In the genomic region with DNA sequence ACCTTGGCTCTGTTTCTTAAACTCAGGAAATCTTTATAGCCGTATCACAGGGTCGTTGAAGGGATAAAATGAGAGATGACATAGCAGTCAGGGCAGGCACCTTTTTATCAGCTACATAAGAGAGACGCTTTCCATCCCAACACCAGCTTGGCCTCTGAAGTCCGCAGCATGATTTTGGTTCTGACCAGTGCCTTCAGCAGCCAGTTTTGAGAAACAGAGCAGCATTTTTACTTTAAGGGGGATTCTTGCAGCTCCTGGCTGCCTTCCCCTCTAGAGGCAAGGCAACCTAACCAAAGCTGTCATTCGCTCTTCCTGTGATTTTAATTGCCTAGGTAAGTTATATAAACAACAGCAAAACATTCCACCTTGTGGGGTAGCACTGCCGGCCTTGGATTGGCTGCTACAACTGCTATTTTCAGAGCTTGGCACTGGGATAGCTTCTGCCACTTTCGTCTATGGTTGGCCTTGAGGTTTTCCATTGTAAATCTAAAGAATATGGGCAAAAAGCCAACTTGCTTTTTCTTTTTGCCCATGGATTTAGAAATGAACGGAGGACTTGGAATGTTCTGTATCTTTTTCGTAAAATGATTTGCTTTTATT, we compare ENCODE assay signal across 20 mouse cellular contexts.
DNase-seq lines count a peak whose midpoint lies in the region; ATAC-seq and TF ChIP-seq lines count a peak whose summit lies in the region.
"Had no signal": no experiment of that assay in that cellular context is flagged by ENCODE, and none has a peak within 500 bp of the region (broad histone marks: within the 10 kb centered on the region; RNA-seq: fewer than 3 reads in every experiment).

No protein-coding gene starts in this region.

- H3K4me2 ChIP-seq in hindbrain, embryonic 13.5 days = no peak overlapping the region
- H3K4me2 ChIP-seq: embryonic facial prominence, embryonic 13.5 days; liver, embryonic 12.5 days; neural tube, embryonic 12.5 days had no signal

- no peak for TF ChIP-seq CTCF in left cerebral cortex, adult 2 months (IDR thresholded peaks at IDR 0.05)

- intact Hi-C loops in left cerebral cortex, adult 2 months (cut with DNase I) = no loop called here
- intact Hi-C loops in heart, postnatal 10 days (cut with DNase I) = loop anchor here (10.0 kb wide), 1 partner anchor 352 kb away; no protein-coding TSS in a partner anchor

- no peak for ATAC-seq in hindbrain, embryonic 13.5 days (ENCODE audit: low FRiP score)
- ATAC-seq: forebrain, embryonic 16.5 days; liver, embryonic 12.5 days had no signal

- peak; percentile 9 to 13 for DNase-seq in adrenal gland, postnatal 36 days
- no peak for DNase-seq in adrenal gland, postnatal 14 days
- DNase-seq in left cerebral cortex, adult 2 months (ENCODE audit: extremely low spot score in 1 of 2, low spot score in 2 of 2) = no peak
- no peak for DNase-seq in left cerebral cortex, adult 11 months (ENCODE audit: low spot score)
- DNase-seq in heart, adult 9 months (ENCODE audit: low spot score in 2 of 2) = peak; percentile 44 to 45
- DNase-seq in heart, postnatal 10 days = peak; percentile 52 to 65
- DNase-seq: adrenal gland, adult 8-10 months; cerebellum, adult 2 months; kidney, adult 18-20 months; kidney, postnatal 14 days; lung, adult 2 months; lung, postnatal 4 days; right cerebral cortex, postnatal 4 days; thymus, adult 2 months had no signal

- no peaks in the 10 kb centered on the region for H3K9me3 ChIP-seq in hindbrain, embryonic 13.5 days
- H3K9me3 ChIP-seq: embryonic facial prominence, embryonic 13.5 days; liver, embryonic 12.5 days; midbrain, embryonic 10.5 days; neural tube, embryonic 12.5 days had no signal

- no peak overlapping the region for H3K9ac ChIP-seq in hindbrain, embryonic 13.5 days
- H3K9ac ChIP-seq: embryonic facial prominence, embryonic 13.5 days; liver, embryonic 12.5 days; neural tube, embryonic 12.5 days had no signal

- peak overlapping the region; percentile 51 for H3K27ac ChIP-seq in left cerebral cortex, adult 2 months
- H3K27ac ChIP-seq in hindbrain, embryonic 13.5 days = no peak overlapping the region
- H3K27ac ChIP-seq: embryonic facial prominence, embryonic 13.5 days; liver, embryonic 12.5 days; midbrain, embryonic 10.5 days; neural tube, embryonic 12.5 days had no signal

- no peaks in the 10 kb centered on the region; the same call in 1 of the 2 replicates for H3K4me1 ChIP-seq in hindbrain, embryonic 13.5 days (replicated peaks)
- H3K4me1 ChIP-seq: embryonic facial prominence, embryonic 13.5 days; liver, embryonic 12.5 days; midbrain, embryonic 10.5 days had no signal

- H3K36me3 ChIP-seq in hindbrain, embryonic 13.5 days = no peaks in the 10 kb centered on the region
- H3K36me3 ChIP-seq: embryonic facial prominence, embryonic 13.5 days; liver, embryonic 12.5 days; midbrain, embryonic 10.5 days; neural tube, embryonic 12.5 days had no signal

- no peaks in the 10 kb centered on the region for H3K27me3 ChIP-seq in hindbrain, embryonic 13.5 days
- H3K27me3 ChIP-seq: embryonic facial prominence, embryonic 13.5 days; liver, embryonic 12.5 days; neural tube, embryonic 12.5 days had no signal

- WGBS in hindbrain, embryonic 13.5 days = 80% methylated on average over 9 of the region's 9 CpGs

- no peak overlapping the region for H3K4me3 ChIP-seq in left cerebral cortex, adult 2 months
- H3K4me3 ChIP-seq in hindbrain, embryonic 13.5 days = no peak overlapping the region
- H3K4me3 ChIP-seq: embryonic facial prominence, embryonic 13.5 days; liver, embryonic 12.5 days; midbrain, embryonic 10.5 days; neural tube, embryonic 12.5 days had no signal

Comparison
In these comparisons a context has a peak if more than half of its experiments do, and no peak if none do; other contexts are left out.
1. DNase-seq: peak in adrenal gland, postnatal 36 days (2 of 2), heart, adult 9 months (2 of 2) and heart, postnatal 10 days (2 of 2); none in adrenal gland, postnatal 14 days (single experiment), left cerebral cortex, adult 2 months (0 of 2) and left cerebral cortex, adult 11 months (single experiment).